Mouse (Mus musculus) erythroblast, adult 5-6 weeks (primary cell): ENCODE measurements around the gene Brca1. TPM values are rescaled to one million over a fixed set of nuclear protein-coding genes. Genes with fewer than 3 reads are reported as not detected.
A peak's percentile ranks its signal among the peaks of the same experiment; 100 is the strongest.
"Not testable (repeated sequence)": the region's sequence is repeated elsewhere in the genome, so short reads cannot be mapped to it uniquely, and the experiment has no call there.

Experiments used
- ATAC-seq: replicated peaks from 2 replicates; pipeline ENCODE4 v1.8.0; 2016; ENCODE audit warnings: moderate number of reproducible peaks, mild to moderate bottlenecking, moderate TSS enrichment, inconsistent platforms; ENCODE audit not compliant: poor library complexity, low FRiP score, severe bottlenecking
- total RNA-seq, 2 experiments: library from RNA; stranded (forward) in 1 of 2; stranded (reverse) in 1 of 2; fragments of 150-400 nt in 1 of 2; fragments of 200-764, 138-1000 nt in 1 of 2; gene quantifications; 2 replicates each; pipeline versions ENCODE4 v1.2.3 to v1.2.4; 2015 to 2017; ENCODE audit warnings: low replicate concordance in 2 of 2

Brca1 gene
- total RNA-seq, 2 experiments from 2014 or later = 26.3 to 52.9 TPM

- ATAC-seq = no peak
Observed at GRCm38 (mm10) chr11:101548526-101548925, 3.2 kb downstream of the Brca1 start.

GRCm38 (mm10) chr11:101544132-101544531 is 7.6 kb downstream of the Brca1 start:
- no peak for ATAC-seq

GRCm38 (mm10) chr11:101543533-101543932 is 8.2 kb downstream of the Brca1 start:
- ATAC-seq = no peak

- no peak for ATAC-seq
Observed at GRCm38 (mm10) chr11:101526686-101527085, 25.1 kb downstream of the Brca1 start.

GRCm38 (mm10) chr11:101525936-101526595 is 25.7 kb downstream of the Brca1 start:
- ATAC-seq = no peak

- no peak for ATAC-seq
Observed at GRCm38 (mm10) chr11:101525056-101525455, 26.7 kb downstream of the Brca1 start.

GRCm38 (mm10) chr11:101524446-101524845 is 27.3 kb downstream of the Brca1 start:
- ATAC-seq = no peak

- ATAC-seq = no peak
Observed at GRCm38 (mm10) chr11:101519364-101519763, 32.4 kb downstream of the Brca1 start.

GRCm38 (mm10) chr11:101518937-101519336 is 32.8 kb downstream of the Brca1 start:
- no peak for ATAC-seq

GRCm38 (mm10) chr11:101507090-101507489 is 44.7 kb downstream of the Brca1 start:
- ATAC-seq = no peak

GRCm38 (mm10) chr11:101506269-101506780 is 45.4 kb downstream of the Brca1 start:
- no peak for ATAC-seq

- no peak for ATAC-seq
Observed at GRCm38 (mm10) chr11:101486126-101486525, 65.6 kb downstream of the Brca1 start.

- peak; percentile 85 for ATAC-seq
Observed at GRCm38 (mm10) chr11:101485509-101486028, 66.2 kb downstream of the Brca1 start.

- ATAC-seq = no peak
Observed at GRCm38 (mm10) chr11:101484814-101485213, 66.9 kb downstream of the Brca1 start.

- no peak for ATAC-seq
Observed at GRCm38 (mm10) chr11:101484245-101484644, 67.5 kb downstream of the Brca1 start.

- ATAC-seq = no peak
Observed at GRCm38 (mm10) chr11:101483804-101484203, 68.0 kb downstream of the Brca1 start.

- no peak for ATAC-seq
Observed at GRCm38 (mm10) chr11:101480912-101481311, 70.8 kb downstream of the Brca1 start.

GRCm38 (mm10) chr11:101479171-101479635 is 72.6 kb downstream of the Brca1 start:
- no peak for ATAC-seq

GRCm38 (mm10) chr11:101477552-101478211 is 74.1 kb downstream of the Brca1 start:
- ATAC-seq = no peak

GRCm38 (mm10) chr11:101477194-101477551 is 74.6 kb downstream of the Brca1 start:
- ATAC-seq = no peak

GRCm38 (mm10) chr11:101476361-101476760 is 75.4 kb downstream of the Brca1 start:
- not testable (repeated sequence) for ATAC-seq
